Mouse (Mus musculus) kidney, postnatal 0 days (tissue): ENCODE data around the gene Itpr3. TPM values are rescaled to one million over a fixed set of nuclear protein-coding genes. Genes with fewer than 3 reads are reported as not detected.
A peak's percentile ranks its signal among the peaks of the same experiment; 100 is the strongest.

Experiments used
- ATAC-seq: fragments of 200-750 bp; cut with Nextera tagmentation; replicated peaks from 2 replicates; pipeline ENCODE4 v1.8.0; 2017; ENCODE audit warnings: low read depth, moderate number of reproducible peaks, moderate TSS enrichment, moderate library complexity; ENCODE audit not compliant: low FRiP score
- DNase-seq: peaks from one replicate; pipeline ENCODE4 v3.0.0-alpha.2; 2016; ENCODE audit warnings: low spot score
- H3K27ac ChIP-seq: fragments of 300-500 bp; sonication (generic); 2 replicates; pipeline ENCODE4 v1.5.1; 2014; ENCODE audit warnings: mild to moderate bottlenecking
- H3K27me3 ChIP-seq: fragments of 300-500 bp; sonication (generic); 2 replicates; pipeline ENCODE4 v1.6.1; 2014; ENCODE audit warnings: low read length, mixed read lengths; ENCODE audit not compliant: insufficient read depth
- H3K36me3 ChIP-seq: fragments of 300-500 bp; sonication (generic); 2 replicates; pipeline ENCODE4 v1.6.1; 2014; ENCODE audit warnings: low read length, mixed read lengths; ENCODE audit not compliant: insufficient read depth
- H3K4me1 ChIP-seq: fragments of 300-500 bp; sonication (generic); replicated peaks from 2 replicates; pipeline ENCODE4 v1.6.1; 2014; ENCODE audit warnings: antibody characterized with exemption, low read length, mixed read lengths; ENCODE audit not compliant: insufficient read depth
- H3K4me2 ChIP-seq: fragments of 300-500 bp; sonication (generic); 2 replicates; pipeline ENCODE4 v1.6.1; 2014; ENCODE audit warnings: mild to moderate bottlenecking, low read length, moderate library complexity, mixed read lengths
- H3K4me3 ChIP-seq: fragments of 300-500 bp; sonication (generic); replicated peaks from 2 replicates; pipeline ENCODE4 v1.5.1; 2014; ENCODE audit warnings: low read depth, low read length
- H3K9ac ChIP-seq: fragments of 300-500 bp; sonication (generic); 2 replicates; pipeline ENCODE4 v1.6.1; 2014; ENCODE audit warnings: low read depth, low read length
- H3K9me3 ChIP-seq: fragments of 300-500 bp; sonication (generic); replicated peaks from 2 replicates; pipeline ENCODE4 v1.6.1; 2016; ENCODE audit warnings: low read length, inconsistent platforms, mixed read lengths
- CTCF ChIP-seq: IDR thresholded peaks from 2 replicates; pipeline ENCODE4 v1.5.1; 2016; ENCODE audit warnings: antibody characterized with exemption, low read depth, mild to moderate bottlenecking, moderate library complexity
- WGBS: fragments of 180-500 bp; shearing (Covaris S2); extraction: QIAGEN DNeasy Blood & Tissue Kit; methylation state at CpG from one replicate; pipeline ENCODE4 v1.1.7; 2014; 5-methylcytosine and 5-hydroxymethylcytosine counted together
- polyA plus RNA-seq: library from polyadenylated mRNA; unstranded; fragments of >200 nt; fragmentation: Nextera tagmentation; extraction: Ambion mirVana; gene quantifications from 2 replicates; pipeline ENCODE4 v1.2.1, GENCODE M21; 2015

The Itpr3 gene
- polyA plus RNA-seq, 1 experiment from 2014 or later = 4.1 TPM

GRCm38 (mm10) chr17:27078499-27078898 is 21.4 kb downstream of the Itpr3 start:
- H3K4me2 ChIP-seq = no peak overlapping the region
- DNase-seq (no peak), ATAC-seq (no peak)
- no peaks in the 10 kb centered on the region for H3K36me3 ChIP-seq
- no peak overlapping the region for H3K27ac ChIP-seq
- H3K27me3 ChIP-seq = no peaks in the 10 kb centered on the region
- no peak overlapping the region for H3K9ac ChIP-seq
- H3K9me3 ChIP-seq = no peaks in the 10 kb centered on the region
- 0 out of 2 replicates have a peak, but pooled peaks cover 9% of the 10 kb centered on the region for H3K4me1 ChIP-seq
- no peak for TF ChIP-seq CTCF
- no peak overlapping the region for H3K4me3 ChIP-seq
- 79% methylated on average over 6 of the region's 6 CpGs for WGBS

GRCm38 (mm10) chr17:27081868-27082267 is 24.8 kb downstream of the Itpr3 start:
- Histone ChIP-seq H3K9ac (no peak overlapping the region), H3K27me3 (no peaks in the 10 kb centered on the region), H3K36me3 (no peaks in the 10 kb centered on the region), H3K4me1 (no peaks in the 10 kb centered on the region), H3K4me3 (no peak overlapping the region), H3K9me3 (no peaks in the 10 kb centered on the region), H3K4me2 (no peak overlapping the region), H3K27ac (no peak overlapping the region)
- DNase-seq (no peak), ATAC-seq (no peak)
- no peak for TF ChIP-seq CTCF
- WGBS = 68% methylated on average over 5 of the region's 5 CpGs

GRCm38 (mm10) chr17:27082796-27083195 is 25.7 kb downstream of the Itpr3 start:
- ATAC-seq = no peak

GRCm38 (mm10) chr17:27083601-27084000 is 26.5 kb downstream of the Itpr3 start:
- 72% methylated on average over 9 of the region's 9 CpGs for WGBS
- Histone ChIP-seq H3K36me3 (no peaks in the 10 kb centered on the region), H3K4me3 (no peak overlapping the region), H3K9ac (no peak overlapping the region), H3K27me3 (no peaks in the 10 kb centered on the region), H3K9me3 (no peaks in the 10 kb centered on the region), H3K4me1 (no peaks in the 10 kb centered on the region), H3K27ac (no peak overlapping the region), H3K4me2 (no peak overlapping the region)
- ATAC-seq (no peak), DNase-seq (no peak)
- TF ChIP-seq CTCF = no peak

More at GRCm38 (mm10) chr17:27082796-27083195, 25.7 kb downstream of the Itpr3 start:
- TF ChIP-seq CTCF = no peak
- no peak overlapping the region for H3K27ac ChIP-seq
- 52% methylated on average over 8 of the region's 8 CpGs for WGBS
- H3K27me3 ChIP-seq = no peaks in the 10 kb centered on the region
- no peaks in the 10 kb centered on the region for H3K9me3 ChIP-seq
- H3K4me2 ChIP-seq = no peak overlapping the region
- no peaks in the 10 kb centered on the region for H3K36me3 ChIP-seq
- H3K4me1 ChIP-seq = no peaks in the 10 kb centered on the region
- no peak overlapping the region for H3K9ac ChIP-seq
- no peak overlapping the region for H3K4me3 ChIP-seq
- DNase-seq = no peak

GRCm38 (mm10) chr17:27085676-27086075 is 28.6 kb downstream of the Itpr3 start:
- peak; percentile 86 for TF ChIP-seq CTCF
- no peak overlapping the region for H3K9ac ChIP-seq
- peak; percentile 57 for DNase-seq
- 68% methylated on average over 2 of the region's 2 CpGs for WGBS
- H3K4me3 ChIP-seq = no peak overlapping the region
- 0 out of 2 replicates have a peak, but pooled peaks cover 4% of the 10 kb centered on the region for H3K36me3 ChIP-seq
- ATAC-seq = no peak
- H3K4me2 ChIP-seq = no peak overlapping the region
- H3K9me3 ChIP-seq = no peaks in the 10 kb centered on the region
- no peak overlapping the region for H3K27ac ChIP-seq
- H3K27me3 ChIP-seq = no peaks in the 10 kb centered on the region
- H3K4me1 ChIP-seq = no peaks in the 10 kb centered on the region

- TF ChIP-seq CTCF = peak; percentile 67
- H3K4me2 ChIP-seq = no peak overlapping the region
- 44% methylated on average over 12 of the region's 12 CpGs for WGBS
- peak; percentile 35 for DNase-seq
- H3K4me1 ChIP-seq = no peaks in the 10 kb centered on the region
- H3K4me3 ChIP-seq = no peak overlapping the region
- H3K9ac ChIP-seq = no peak overlapping the region
- no peaks in the 10 kb centered on the region for H3K9me3 ChIP-seq
- H3K36me3 ChIP-seq = peaks cover 8% of the 10 kb centered on the region; the same call in 1 of the 2 replicates
- no peak for ATAC-seq
- H3K27ac ChIP-seq = no peak overlapping the region
- no peaks in the 10 kb centered on the region for H3K27me3 ChIP-seq
Observed at GRCm38 (mm10) chr17:27087426-27087825, 30.3 kb downstream of the Itpr3 start.

GRCm38 (mm10) chr17:27090068-27090467 is 33.0 kb downstream of the Itpr3 start:
- Histone ChIP-seq H3K4me3 (no peak overlapping the region), H3K4me1 (no peaks in the 10 kb centered on the region), H3K36me3 (peaks cover 21% of the 10 kb centered on the region), H3K4me2 (no peak overlapping the region), H3K27ac (no peak overlapping the region), H3K27me3 (no peaks in the 10 kb centered on the region), H3K9me3 (no peaks in the 10 kb centered on the region), H3K9ac (no peak overlapping the region)
- WGBS = 68% methylated on average over 9 of the region's 9 CpGs
- DNase-seq = no peak
- no peak for ATAC-seq
- TF ChIP-seq CTCF = no peak
